Mouse (Mus musculus) intestine, embryonic 15.5 days (tissue): ENCODE measurements around the gene Ninj2. TPM values are rescaled to one million over a fixed set of nuclear protein-coding genes. Genes with fewer than 3 reads are reported as not detected.
A peak's percentile ranks its signal among the peaks of the same experiment; 100 is the strongest.

Source experiments
- ATAC-seq: fragments of 200-750 bp; cut with Nextera tagmentation; 2 replicates; pipeline ENCODE4 v1.8.0; 2017; ENCODE audit warnings: moderate TSS enrichment, moderate library complexity
- H3K27ac ChIP-seq: fragments of 300-500 bp; sonication (generic); 2 replicates; pipeline ENCODE4 v1.5.1; 2015; ENCODE audit warnings: mild to moderate bottlenecking, inconsistent platforms
- H3K27me3 ChIP-seq: fragments of 300-500 bp; sonication (generic); replicated peaks from 2 replicates; pipeline ENCODE4 v1.6.1; 2015; ENCODE audit warnings: inconsistent platforms
- H3K36me3 ChIP-seq: fragments of 300-500 bp; sonication (generic); 2 replicates; pipeline ENCODE4 v1.6.1; 2015; ENCODE audit warnings: inconsistent platforms
- H3K4me1 ChIP-seq: fragments of 300-500 bp; sonication (generic); replicated peaks from 2 replicates; pipeline ENCODE4 v1.6.1; 2015; ENCODE audit warnings: inconsistent platforms
- H3K4me2 ChIP-seq: fragments of 300-500 bp; sonication (generic); replicated peaks from 2 replicates; pipeline ENCODE4 v1.6.1; 2015; ENCODE audit warnings: mild to moderate bottlenecking, inconsistent platforms
- H3K4me3 ChIP-seq: fragments of 300-500 bp; sonication (generic); replicated peaks from 2 replicates; pipeline ENCODE4 v1.5.1; 2015; ENCODE audit warnings: inconsistent platforms
- H3K9ac ChIP-seq: fragments of 300-500 bp; sonication (generic); 2 replicates; pipeline ENCODE4 v1.6.1; 2015; ENCODE audit warnings: inconsistent platforms
- H3K9me3 ChIP-seq: fragments of 300-500 bp; sonication (generic); 2 replicates; pipeline ENCODE4 v1.6.1; 2016; ENCODE audit warnings: inconsistent platforms
- WGBS: fragments of 180-500 bp; shearing (Covaris S2); methylation state at CpG from one replicate; pipeline ENCODE4 v1.1.7; 2015; 5-methylcytosine and 5-hydroxymethylcytosine counted together
- polyA plus RNA-seq: library from polyadenylated mRNA; unstranded; fragments of >200 nt; fragmentation: Nextera tagmentation; extraction: Ambion mirVana; gene quantifications from 2 replicates; pipeline ENCODE4 v1.2.1, GENCODE M21; 2015

The Ninj2 gene
- polyA plus RNA-seq, 1 experiment from 2014 or later, result not detected

DNA sequence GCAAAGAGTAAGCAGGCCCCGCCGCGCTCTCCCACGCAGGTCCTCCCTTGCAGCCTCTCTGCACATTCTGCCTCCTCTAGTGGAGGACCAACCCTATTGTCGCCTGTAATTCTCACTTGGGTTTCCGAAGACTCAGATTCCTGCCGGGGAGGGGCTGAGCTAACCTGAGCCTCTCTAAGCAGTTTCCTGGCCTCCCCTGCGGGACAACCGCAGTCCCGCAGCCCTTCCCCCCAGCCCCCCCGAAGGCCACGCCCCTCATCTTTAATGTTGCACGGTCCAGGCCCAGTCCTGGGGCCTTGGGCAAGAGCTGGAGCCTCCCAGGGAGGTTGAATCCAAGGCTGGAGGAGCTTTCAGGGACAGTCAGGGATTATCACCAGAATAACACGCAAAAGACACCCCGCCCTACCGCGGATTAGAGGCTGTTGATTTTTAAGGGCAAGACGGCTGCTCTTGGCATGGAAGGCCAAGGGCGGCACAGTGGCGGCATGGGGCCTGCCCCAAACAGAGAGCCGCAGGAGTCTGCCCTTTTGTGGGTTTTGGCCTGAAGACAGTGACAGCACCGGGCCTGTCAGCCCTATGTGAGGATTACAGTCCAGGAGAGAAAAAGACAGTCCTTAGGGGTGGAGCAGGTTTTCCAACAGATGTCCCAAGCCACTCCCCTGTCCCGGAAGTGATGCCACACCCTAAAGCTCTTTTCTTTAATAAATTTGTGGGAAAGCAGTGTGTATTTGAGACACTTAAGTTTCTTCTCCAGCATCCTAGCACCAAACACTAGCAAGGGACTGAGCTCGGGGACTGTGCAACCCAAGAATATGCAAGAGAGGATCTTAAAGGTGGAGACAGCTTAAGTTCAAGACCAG lies 95.5 kb downstream of the Ninj2 start:
- ATAC-seq, result peak; percentile 32; the same call in 1 of the 2 replicates
- H3K4me2 ChIP-seq, result peak overlapping the region; percentile 12; the same call in 1 of the 2 replicates
- WGBS, result 35% methylated on average over 24 of the region's 24 CpGs

DNA sequence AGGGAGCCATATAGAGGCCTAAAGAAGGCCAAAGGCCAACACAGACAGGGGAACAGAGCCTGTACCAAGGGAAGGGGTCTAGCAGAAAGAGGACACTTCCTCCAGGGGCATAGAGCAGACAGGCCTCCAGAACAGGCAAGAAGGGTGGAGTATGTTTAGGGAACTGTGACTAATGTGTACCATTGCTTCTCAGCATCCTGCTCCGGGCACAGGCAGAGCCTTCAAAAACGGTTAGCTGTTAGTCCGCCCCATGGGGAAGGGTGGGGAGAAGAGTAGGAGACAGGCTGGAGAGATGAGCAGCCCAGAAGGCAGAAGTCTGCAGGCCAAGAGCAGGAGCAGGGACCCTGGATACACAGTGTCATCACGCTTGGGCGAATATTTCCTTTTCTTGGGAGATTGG lies 96.1 kb downstream of the Ninj2 start:
- H3K4me1 ChIP-seq, result peaks cover 19% of the 10 kb centered on the region
- 85% methylated on average over 5 of the region's 5 CpGs for WGBS
- no peak overlapping the region for H3K27ac ChIP-seq
- no peaks in the 10 kb centered on the region for H3K36me3 ChIP-seq
- H3K9ac ChIP-seq, result no peak overlapping the region
- no peaks in the 10 kb centered on the region for H3K9me3 ChIP-seq
- no peak for ATAC-seq
- H3K4me2 ChIP-seq, result no peak overlapping the region
- no peak overlapping the region for H3K4me3 ChIP-seq
- H3K27me3 ChIP-seq, result no peaks in the 10 kb centered on the region

More for the DNA sequence above, 95.5 kb downstream of the Ninj2 start:
- Histone ChIP-seq H3K4me3 (no peak overlapping the region), H3K4me1 (peaks cover 19% of the 10 kb centered on the region), H3K9ac (no peak overlapping the region), H3K27me3 (no peaks in the 10 kb centered on the region), H3K9me3 (no peaks in the 10 kb centered on the region), H3K27ac (no peak overlapping the region), H3K36me3 (no peaks in the 10 kb centered on the region)

DNA sequence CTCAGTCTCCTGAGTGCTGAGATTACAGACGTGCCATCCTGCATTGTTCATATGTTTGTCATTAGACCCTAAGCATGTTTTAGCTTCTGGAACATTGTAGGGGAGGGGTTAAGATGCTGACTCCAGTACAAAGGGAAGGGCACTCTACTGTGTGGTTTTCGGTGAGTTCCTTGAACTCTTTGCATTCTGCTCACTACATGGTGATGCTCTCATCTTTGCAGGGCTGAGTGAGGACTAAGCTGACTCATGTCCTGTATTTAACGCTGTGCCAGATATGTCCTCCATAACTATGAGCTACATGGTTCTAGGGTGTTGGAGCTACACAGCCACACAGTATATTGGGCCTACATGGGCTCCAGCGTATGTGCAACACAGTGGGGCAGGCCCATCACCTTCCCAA lies 97.2 kb downstream of the Ninj2 start:
- Histone ChIP-seq H3K4me3 (no peak overlapping the region), H3K4me2 (no peak overlapping the region), H3K27ac (no peak overlapping the region), H3K27me3 (no peaks in the 10 kb centered on the region), H3K9me3 (no peaks in the 10 kb centered on the region), H3K4me1 (peaks cover 19% of the 10 kb centered on the region), H3K36me3 (no peaks in the 10 kb centered on the region), H3K9ac (no peak overlapping the region)
- WGBS, result 84% methylated on average over 4 of the region's 4 CpGs
- no peak for ATAC-seq

DNA sequence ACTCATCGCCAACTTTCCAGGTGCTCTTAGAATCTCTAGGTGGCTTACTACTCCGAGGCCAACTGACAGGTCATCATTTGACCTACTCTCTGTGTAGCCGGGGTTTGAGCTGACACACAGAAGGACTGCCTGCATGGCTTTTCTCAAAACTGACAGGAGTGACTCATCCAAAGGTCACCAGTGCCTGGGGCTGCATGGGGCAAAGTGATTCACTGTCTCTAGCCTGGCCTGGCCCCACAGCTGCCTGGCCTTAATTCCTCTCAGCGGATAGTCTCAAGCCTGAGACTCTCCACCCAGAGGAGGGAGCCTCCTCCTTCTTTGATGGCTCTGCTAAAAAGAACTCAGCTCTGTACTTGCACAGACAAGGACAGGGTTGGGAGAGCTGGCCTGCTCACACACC lies 97.8 kb downstream of the Ninj2 start:
- ATAC-seq, result no peak
- no peak overlapping the region for H3K4me2 ChIP-seq

DNA sequence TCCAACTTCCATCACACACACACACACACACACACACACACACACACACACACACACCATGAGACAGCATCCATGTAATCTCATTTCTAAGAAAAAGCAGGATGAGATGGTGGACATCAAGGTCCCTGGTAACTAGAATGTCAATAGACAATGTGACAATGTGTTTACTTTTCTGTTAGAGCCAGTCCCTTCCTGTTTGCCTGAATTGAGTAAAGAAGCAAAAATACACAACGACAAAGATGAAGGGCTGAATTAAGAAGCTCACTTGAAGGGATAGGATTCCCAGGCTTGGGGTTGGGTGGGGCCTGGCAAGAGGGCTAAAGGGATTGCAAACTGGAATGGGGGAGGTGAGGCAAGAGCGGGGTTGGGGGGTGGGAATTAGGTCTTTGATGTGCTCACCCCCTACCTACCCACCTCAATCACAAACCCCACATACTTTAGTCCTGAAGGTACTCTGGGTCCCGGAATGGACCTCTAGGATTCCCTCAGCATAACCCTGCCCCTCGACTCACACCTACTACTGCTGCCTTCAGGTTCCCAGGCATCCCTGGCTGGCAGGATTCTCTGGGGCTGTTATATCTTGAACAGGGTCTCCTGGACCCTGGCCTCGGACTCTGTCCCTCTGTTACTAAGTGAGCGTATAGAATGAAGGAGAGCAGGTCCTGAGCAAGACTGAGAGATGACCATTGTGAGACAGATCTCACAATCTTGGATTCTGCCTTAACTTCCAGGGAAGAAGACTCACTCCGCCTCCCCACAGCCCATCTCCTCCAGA lies 98.4 kb downstream of the Ninj2 start:
- no peaks in the 10 kb centered on the region for H3K36me3 ChIP-seq
- no peak overlapping the region for H3K27ac ChIP-seq
- H3K27me3 ChIP-seq, result no peaks in the 10 kb centered on the region
- H3K4me2 ChIP-seq, result no peak overlapping the region
- no peak overlapping the region for H3K9ac ChIP-seq
- no peaks in the 10 kb centered on the region for H3K9me3 ChIP-seq
- 57% methylated on average over 7 of the region's 7 CpGs for WGBS
- H3K4me3 ChIP-seq, result no peak overlapping the region
- no peak for ATAC-seq
- H3K4me1 ChIP-seq, result peaks cover 19% of the 10 kb centered on the region

More for the DNA sequence above, 97.8 kb downstream of the Ninj2 start:
- Histone ChIP-seq H3K27me3 (no peaks in the 10 kb centered on the region), H3K27ac (no peak overlapping the region), H3K9me3 (no peaks in the 10 kb centered on the region), H3K9ac (no peak overlapping the region), H3K4me1 (peaks cover 19% of the 10 kb centered on the region), H3K36me3 (no peaks in the 10 kb centered on the region), H3K4me3 (no peak overlapping the region)
- WGBS, result 41% methylated on average over 4 of the region's 4 CpGs

DNA sequence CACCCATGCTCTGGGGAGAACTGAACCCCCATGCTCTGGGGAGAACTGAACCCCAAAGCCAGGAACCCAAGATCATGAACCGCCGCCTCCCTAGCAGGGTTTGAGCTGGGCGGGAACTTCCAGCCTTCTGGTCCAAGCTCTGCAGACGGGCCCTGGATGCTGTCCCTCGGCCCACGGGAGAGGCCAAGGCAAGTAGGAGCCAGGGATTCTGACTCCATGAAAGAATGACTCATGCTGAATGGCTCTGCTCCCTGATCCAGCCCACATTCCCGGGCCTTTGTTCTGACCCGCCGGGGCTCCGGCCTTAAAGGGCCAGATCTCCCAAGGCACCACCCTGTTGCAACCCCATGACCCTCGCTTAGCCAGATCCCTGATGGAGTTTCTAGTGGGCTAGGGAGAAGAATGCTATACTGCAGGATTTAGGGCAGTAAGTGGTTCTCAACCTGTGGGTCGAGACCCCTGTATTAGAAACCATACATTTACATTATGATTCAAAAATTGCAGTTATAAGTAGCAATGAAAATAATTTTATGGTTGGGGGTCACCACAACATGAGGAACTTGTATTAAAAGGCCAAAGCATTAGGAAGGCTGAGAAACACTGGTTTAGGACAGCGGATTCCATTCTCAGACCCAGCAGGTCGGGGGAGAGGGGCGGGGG lies 99.2 kb downstream of the Ninj2 start:
- WGBS, result 27% methylated on average over 13 of the region's 15 CpGs

DNA sequence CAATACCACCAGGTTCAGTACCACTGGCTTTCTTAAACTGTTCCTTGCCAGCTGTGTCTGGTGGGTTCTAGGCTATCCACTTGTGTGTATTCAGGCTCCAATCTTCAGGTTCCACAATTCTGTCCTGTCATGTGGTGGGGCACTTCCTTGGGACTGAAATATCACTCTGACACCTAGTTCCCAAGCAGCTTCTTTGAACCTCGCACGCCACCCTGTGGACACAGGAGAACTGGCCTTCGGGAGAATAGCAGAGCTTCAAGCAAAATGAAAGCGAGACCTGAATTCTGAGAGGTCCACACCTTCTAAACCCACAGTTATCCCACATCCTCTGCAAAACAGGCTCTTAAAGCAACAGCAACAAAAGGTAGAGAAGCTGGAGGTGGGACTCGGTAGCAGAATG lies 100.0 kb downstream of the Ninj2 start:
- Histone ChIP-seq H3K4me3 (no peak overlapping the region), H3K27ac (no peak overlapping the region), H3K4me2 (no peak overlapping the region), H3K36me3 (no peaks in the 10 kb centered on the region), H3K9me3 (no peaks in the 10 kb centered on the region), H3K9ac (no peak overlapping the region), H3K27me3 (no peaks in the 10 kb centered on the region), H3K4me1 (peaks cover 15% of the 10 kb centered on the region)
- WGBS, result 38% methylated on average over 5 of the region's 5 CpGs
- ATAC-seq, result no peak

More for the DNA sequence above, 99.2 kb downstream of the Ninj2 start:
- H3K36me3 ChIP-seq, result no peaks in the 10 kb centered on the region
- H3K4me1 ChIP-seq, result peaks cover 19% of the 10 kb centered on the region
- H3K27ac ChIP-seq, result no peak overlapping the region
- no peak overlapping the region for H3K4me3 ChIP-seq
- ATAC-seq, result peak; percentile 34; the same call in 1 of the 2 replicates
- H3K9ac ChIP-seq, result no peak overlapping the region
- no peak overlapping the region for H3K4me2 ChIP-seq
- H3K27me3 ChIP-seq, result no peaks in the 10 kb centered on the region
- no peaks in the 10 kb centered on the region for H3K9me3 ChIP-seq

DNA sequence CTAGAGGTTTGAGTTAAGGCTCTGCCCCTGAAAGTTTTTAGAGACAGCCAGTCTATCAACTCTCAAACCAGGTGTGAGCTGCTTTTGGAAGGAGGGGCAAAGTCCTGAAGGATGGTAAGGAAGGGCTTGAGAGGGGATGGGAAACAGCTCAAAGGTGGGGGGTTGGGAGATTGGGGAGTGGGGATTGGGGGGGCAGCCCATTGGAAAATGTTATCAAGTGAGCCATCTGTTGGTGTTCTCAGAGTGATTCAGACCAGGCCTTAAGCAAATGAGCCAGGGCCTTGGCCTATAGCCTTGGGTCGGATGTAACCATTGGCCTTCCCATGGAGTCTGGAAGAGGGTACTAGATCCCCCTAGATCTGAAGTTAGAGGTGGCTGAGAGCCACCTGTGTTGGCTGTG lies 100.6 kb downstream of the Ninj2 start:
- H3K27ac ChIP-seq, result no peak overlapping the region
- no peaks in the 10 kb centered on the region for H3K27me3 ChIP-seq
- no peak overlapping the region for H3K4me2 ChIP-seq
- no peak overlapping the region for H3K4me3 ChIP-seq
- no peaks in the 10 kb centered on the region for H3K36me3 ChIP-seq
- ATAC-seq, result no peak
- WGBS, result 85% methylated on average over 1 of the region's 1 CpGs
- H3K9ac ChIP-seq, result no peak overlapping the region
- H3K4me1 ChIP-seq, result peaks cover 9% of the 10 kb centered on the region
- no peaks in the 10 kb centered on the region for H3K9me3 ChIP-seq

DNA sequence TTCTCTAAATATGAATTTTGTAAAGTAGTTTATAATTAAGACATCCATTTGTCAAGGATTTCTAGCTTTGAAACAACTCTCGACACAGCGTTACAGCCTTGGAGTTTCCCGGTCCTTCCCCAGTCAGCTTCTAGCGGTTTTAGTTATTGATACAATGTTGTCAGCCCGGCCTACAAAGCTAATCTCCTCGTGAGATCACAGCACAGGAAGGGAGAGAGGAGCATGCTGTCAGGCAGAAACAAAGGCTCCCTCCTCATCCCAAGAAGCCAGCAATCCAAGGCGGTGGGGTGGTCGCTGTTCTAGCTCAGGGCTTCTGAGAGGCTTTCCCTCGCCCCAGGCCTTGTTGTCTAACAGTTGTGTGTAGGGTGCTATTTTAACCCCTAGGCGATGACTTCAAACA lies 101.2 kb downstream of the Ninj2 start:
- no peaks in the 10 kb centered on the region for H3K9me3 ChIP-seq
- H3K36me3 ChIP-seq, result no peaks in the 10 kb centered on the region
- H3K27me3 ChIP-seq, result no peaks in the 10 kb centered on the region
- no peak overlapping the region for H3K4me3 ChIP-seq
- H3K27ac ChIP-seq, result no peak overlapping the region
- ATAC-seq, result no peak
- H3K4me1 ChIP-seq, result peaks cover 9% of the 10 kb centered on the region; the same call in 1 of the 2 replicates
- H3K4me2 ChIP-seq, result no peak overlapping the region
- WGBS, result 56% methylated on average over 10 of the region's 10 CpGs
- H3K9ac ChIP-seq, result no peak overlapping the region

DNA sequence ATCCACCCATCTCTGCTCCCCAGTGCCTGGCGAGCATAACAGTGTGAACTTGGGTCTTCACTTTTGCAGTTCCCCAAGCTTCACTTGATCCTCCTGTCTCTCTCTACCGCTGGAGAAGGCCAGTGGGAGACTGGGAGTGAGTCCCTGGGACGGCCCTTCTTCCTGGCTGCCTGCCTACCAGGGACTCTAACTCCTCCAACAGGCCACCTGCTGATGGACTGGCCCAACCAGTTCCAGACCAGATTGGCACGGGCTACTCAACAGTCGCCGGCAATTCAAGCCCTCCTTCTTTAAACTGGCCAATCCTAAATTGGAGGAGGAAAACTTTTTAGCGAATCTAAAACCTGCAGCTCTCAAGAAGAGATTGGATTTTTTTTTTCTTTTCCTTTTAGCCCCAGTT lies 101.8 kb downstream of the Ninj2 start:
- Histone ChIP-seq H3K36me3 (no peaks in the 10 kb centered on the region), H3K4me3 (no peak overlapping the region), H3K9ac (no peak overlapping the region), H3K4me1 (peaks cover 14% of the 10 kb centered on the region; the same call in 1 of the 2 replicates), H3K27ac (no peak overlapping the region), H3K9me3 (no peaks in the 10 kb centered on the region), H3K4me2 (no peak overlapping the region), H3K27me3 (no peaks in the 10 kb centered on the region)
- WGBS, result 17% methylated on average over 7 of the region's 7 CpGs
- ATAC-seq, result no peak

DNA sequence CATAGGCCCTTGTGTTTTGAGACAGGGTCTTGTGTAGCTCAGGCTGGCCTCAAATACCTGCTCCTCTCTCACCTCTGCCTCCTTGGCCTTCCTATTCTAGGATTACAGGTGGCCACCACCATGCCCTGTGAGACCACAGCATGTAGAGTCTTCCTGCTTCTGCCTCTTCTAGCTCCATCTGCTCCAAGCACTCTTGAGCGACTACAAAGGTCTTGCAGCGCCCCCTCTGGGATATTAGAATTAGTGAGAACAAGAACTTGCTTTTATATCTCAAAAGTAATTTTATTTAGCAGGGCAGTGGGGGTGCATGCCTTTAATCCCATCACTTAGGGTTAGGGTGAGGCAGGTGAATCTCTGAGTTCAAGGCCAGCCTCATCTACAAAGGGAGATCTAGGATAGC lies 103.7 kb downstream of the Ninj2 start:
- 30% methylated on average over 2 of the region's 2 CpGs for WGBS
- Histone ChIP-seq H3K4me1 (peaks cover 14% of the 10 kb centered on the region; the same call in 1 of the 2 replicates), H3K27me3 (no peaks in the 10 kb centered on the region), H3K36me3 (no peaks in the 10 kb centered on the region), H3K4me3 (no peak overlapping the region), H3K4me2 (no peak overlapping the region), H3K9me3 (no peaks in the 10 kb centered on the region), H3K9ac (no peak overlapping the region), H3K27ac (no peak overlapping the region)
- no peak for ATAC-seq

DNA sequence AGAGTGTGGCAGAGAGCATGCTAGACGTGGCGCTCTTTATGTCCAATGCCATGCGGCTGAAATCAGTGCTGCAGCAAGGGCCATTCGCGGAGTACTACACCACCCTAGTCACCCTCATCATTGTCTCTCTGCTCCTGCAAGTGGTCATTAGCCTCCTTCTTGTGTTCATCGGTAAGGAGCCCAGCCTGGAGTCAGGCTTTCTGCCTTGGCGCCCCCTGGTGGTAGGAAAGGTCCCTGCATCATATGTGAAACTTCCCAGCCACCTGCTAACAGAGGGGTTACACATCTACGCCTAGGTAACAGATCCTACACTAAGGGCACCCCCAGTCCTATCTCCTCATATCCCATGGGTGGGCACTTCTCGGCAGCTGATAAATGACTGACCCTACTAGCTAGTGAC lies 104.8 kb downstream of the Ninj2 start:
- 25% methylated on average over 9 of the region's 9 CpGs for WGBS
- Histone ChIP-seq H3K27me3 (no peaks in the 10 kb centered on the region), H3K9me3 (no peaks in the 10 kb centered on the region), H3K4me2 (0 out of 2 replicates have a peak overlapping the region, but pooled peaks have one; percentile 15), H3K9ac (no peak overlapping the region), H3K4me3 (no peak overlapping the region), H3K4me1 (0 out of 2 replicates have a peak, but pooled peaks cover 7% of the 10 kb centered on the region), H3K36me3 (no peaks in the 10 kb centered on the region), H3K27ac (no peak overlapping the region)
- ATAC-seq, result no peak
